Mouse (Mus musculus) embryonic facial prominence, embryonic 11.5 days (tissue): ENCODE data around the gene Unc5c. TPM values are rescaled to one million over a fixed set of nuclear protein-coding genes. Genes with fewer than 3 reads are reported as not detected.
A peak's percentile ranks its signal among the peaks of the same experiment; 100 is the strongest.

Experiments
- ATAC-seq: fragments of 200-750 bp; cut with Nextera tagmentation; replicated peaks from 2 replicates; pipeline ENCODE4 v1.8.0; 2017; ENCODE audit warnings: low read depth; ENCODE audit not compliant: insufficient number of reproducible peaks, low FRiP score, low TSS enrichment
- DNase-seq: peaks from one replicate; pipeline ENCODE4 v3.0.0-alpha.2; 2015; ENCODE audit warnings: low spot score
- H3K27ac ChIP-seq: fragments of 300-500 bp; sonication (generic); replicated peaks from 2 replicates; pipeline ENCODE4 v1.5.1; 2014; ENCODE audit warnings: mild to moderate bottlenecking, low read depth, low read length, control low read depth
- H3K27me3 ChIP-seq: fragments of 300-500 bp; sonication (generic); 2 replicates; pipeline ENCODE4 v1.6.1; 2014; ENCODE audit warnings: mild to moderate bottlenecking, low read length, moderate library complexity, mixed read lengths; ENCODE audit not compliant: control insufficient read depth, insufficient read depth
- H3K36me3 ChIP-seq: fragments of 300-500 bp; sonication (generic); replicated peaks from 2 replicates; pipeline ENCODE4 v1.6.1; 2014; ENCODE audit warnings: low read depth, mild to moderate bottlenecking, low read length, moderate library complexity, mixed read lengths; ENCODE audit not compliant: control insufficient read depth, insufficient read depth
- H3K4me1 ChIP-seq: fragments of 300-500 bp; sonication (generic); 2 replicates; pipeline ENCODE4 v1.6.1; 2014; ENCODE audit warnings: low read length, mixed read lengths; ENCODE audit not compliant: control insufficient read depth, insufficient read depth
- H3K4me2 ChIP-seq: fragments of 300-500 bp; sonication (generic); 2 replicates; pipeline ENCODE4 v1.6.1; 2014; ENCODE audit warnings: low read depth, mild to moderate bottlenecking, control low read depth, low read length, moderate library complexity
- H3K4me3 ChIP-seq: fragments of 300-500 bp; sonication (generic); 2 replicates; pipeline ENCODE4 v1.5.1; 2014; ENCODE audit warnings: low read depth, low read length, control low read depth
- H3K9ac ChIP-seq: fragments of 300-500 bp; sonication (generic); replicated peaks from 2 replicates; pipeline ENCODE4 v1.6.1; 2014; ENCODE audit warnings: mild to moderate bottlenecking, control low read depth, low read length
- H3K9me3 ChIP-seq: fragments of 300-500 bp; sonication (generic); replicated peaks from 2 replicates; pipeline ENCODE4 v1.6.1; 2016; ENCODE audit warnings: mild to moderate bottlenecking, low read length, inconsistent platforms, mixed read lengths; ENCODE audit not compliant: control insufficient read depth
- WGBS: fragments of 180-500 bp; shearing (Covaris S2); extraction: QIAGEN DNeasy Blood & Tissue Kit; methylation state at CpG from one replicate; pipeline ENCODE4 v1.1.7; 2014; 5-methylcytosine and 5-hydroxymethylcytosine counted together
- polyA plus RNA-seq: library from polyadenylated mRNA; unstranded; fragments of >200 nt; fragmentation: Nextera tagmentation; extraction: Ambion mirVana; gene quantifications from 2 replicates; pipeline ENCODE4 v1.2.1, GENCODE M21; 2014

Gene Unc5c
- 10.0 and 10.2 TPM in 2 replicates for polyA plus RNA-seq

GRCm38 (mm10) chr3:141465104-141465705 lies at the start of gene Unc5c:
Gene Unc5c, plus strand, starts transcription at chr3:141465216.
- Histone ChIP-seq H3K9me3 (no peaks in the 10 kb centered on the region), H3K4me3 (peak within 1 kb of the TSS; percentile 74), H3K27ac (peak within 1 kb of the TSS; percentile 74), H3K4me1 (no peaks in the 10 kb centered on the region; the same call in 1 of the 2 replicates), H3K4me2 (peak within 1 kb of the TSS; percentile 96), H3K36me3 (no peaks in the 10 kb centered on the region), H3K9ac (peak within 1 kb of the TSS; percentile 77), H3K27me3 (peaks cover 2% of the 10 kb centered on the region; the same call in 1 of the 2 replicates)
- under 1% methylated on average over 60 of the region's 61 CpGs for WGBS
- DNase-seq: peak; percentile 78
- peak; percentile 86 for ATAC-seq

GRCm38 (mm10) chr3:141457475-141457874 lies 7.5 kb upstream of the Unc5c start:
- Histone ChIP-seq H3K27ac (no peak overlapping the region), H3K9me3 (no peaks in the 10 kb centered on the region), H3K4me2 (no peak overlapping the region), H3K27me3 (no peaks in the 10 kb centered on the region), H3K4me3 (no peak overlapping the region), H3K4me1 (no peaks in the 10 kb centered on the region; the same call in 1 of the 2 replicates), H3K9ac (no peak overlapping the region), H3K36me3 (no peaks in the 10 kb centered on the region)
- ATAC-seq (no peak), DNase-seq (peak; percentile 5)
- WGBS: 92% methylated on average over 2 of the region's 2 CpGs

GRCm38 (mm10) chr3:141462482-141462881 lies 2.5 kb upstream of the Unc5c start:
- Histone ChIP-seq H3K9me3 (no peaks in the 10 kb centered on the region), H3K4me1 (no peaks in the 10 kb centered on the region; the same call in 1 of the 2 replicates), H3K27ac (no peak overlapping the region), H3K9ac (no peak overlapping the region), H3K4me2 (no peak overlapping the region), H3K27me3 (peaks cover 2% of the 10 kb centered on the region; the same call in 1 of the 2 replicates), H3K4me3 (no peak overlapping the region), H3K36me3 (no peaks in the 10 kb centered on the region)
- DNase-seq: no peak
- WGBS: 59% methylated on average over 7 of the region's 7 CpGs
- no peak for ATAC-seq

DNA sequence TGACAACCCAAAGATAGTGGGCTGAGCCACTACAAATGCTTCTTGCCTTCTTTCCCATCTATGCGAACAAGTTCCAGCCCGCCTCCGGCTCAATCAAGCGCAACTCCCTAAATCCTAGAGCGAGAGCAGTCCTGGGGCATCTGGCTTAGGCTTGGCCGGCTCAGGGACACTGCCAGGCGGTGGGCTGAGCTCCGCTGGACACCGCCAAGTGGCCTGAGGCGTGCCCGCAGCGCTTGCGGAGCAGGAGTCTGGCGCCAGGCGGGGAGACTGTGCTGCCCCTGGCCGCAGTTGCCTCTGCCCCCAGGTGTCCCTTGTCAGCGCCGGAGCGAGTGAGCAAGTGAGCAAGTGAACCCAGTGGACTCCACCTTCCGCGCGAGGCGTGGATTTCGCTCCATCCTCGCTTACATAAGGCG lies 319 bp upstream of the Unc5c start:
- peak; percentile 76 for ATAC-seq
- Histone ChIP-seq H3K9me3 (no peaks in the 10 kb centered on the region), H3K27me3 (peaks cover 2% of the 10 kb centered on the region; the same call in 1 of the 2 replicates), H3K4me1 (no peaks in the 10 kb centered on the region; the same call in 1 of the 2 replicates), H3K9ac (peak overlapping the region; percentile 77), H3K36me3 (no peaks in the 10 kb centered on the region), H3K4me2 (peak overlapping the region; percentile 96), H3K27ac (peak overlapping the region; percentile 74), H3K4me3 (peak overlapping the region; percentile 74)
- DNase-seq: peak; percentile 73
- WGBS: under 1% methylated on average over 26 of the region's 26 CpGs

DNA sequence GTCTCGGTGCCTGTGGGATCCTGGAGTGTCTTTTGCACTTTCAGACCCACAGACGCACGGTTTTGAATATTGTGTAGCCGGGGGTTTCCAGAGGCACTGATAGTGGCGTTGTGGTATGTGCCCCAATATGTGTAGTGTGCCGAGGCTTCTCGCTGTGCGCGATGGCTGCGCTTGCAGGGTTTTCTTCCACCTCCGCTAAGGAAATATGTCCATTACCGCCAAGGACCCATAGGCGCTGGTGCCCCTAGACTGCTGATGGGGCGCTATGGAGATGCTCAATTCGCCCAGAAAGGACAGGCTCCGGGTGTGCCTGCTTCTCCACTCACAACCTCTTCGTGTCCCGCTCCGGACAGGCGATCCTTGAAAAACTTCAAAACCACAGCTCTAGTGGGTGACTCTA lies 1.0 kb downstream of the Unc5c start:
- ATAC-seq (no peak), DNase-seq (peak; percentile 48)
- Histone ChIP-seq H3K9me3 (no peaks in the 10 kb centered on the region), H3K4me2 (peak overlapping the region; percentile 96), H3K27ac (peak overlapping the region; percentile 74; the same call in 1 of the 2 replicates), H3K27me3 (peaks cover 2% of the 10 kb centered on the region; the same call in 1 of the 2 replicates), H3K4me3 (peak overlapping the region; percentile 74), H3K9ac (peak overlapping the region; percentile 77), H3K36me3 (no peaks in the 10 kb centered on the region), H3K4me1 (no peaks in the 10 kb centered on the region; the same call in 1 of the 2 replicates)
- WGBS: under 1% methylated on average over 20 of the region's 20 CpGs

- no peak overlapping the region for H3K27ac ChIP-seq
- no peaks in the 10 kb centered on the region for H3K36me3 ChIP-seq
- peak overlapping the region; percentile 40 for H3K9ac ChIP-seq
- H3K9me3 ChIP-seq: no peaks in the 10 kb centered on the region
- WGBS: 12% methylated on average over 3 of the region's 3 CpGs
- H3K4me2 ChIP-seq: peak overlapping the region; percentile 96
- ATAC-seq (no peak), DNase-seq (peak; percentile 20)
- no peaks in the 10 kb centered on the region; the same call in 1 of the 2 replicates for H3K4me1 ChIP-seq
- H3K27me3 ChIP-seq: peaks cover 2% of the 10 kb centered on the region; the same call in 1 of the 2 replicates
- H3K4me3 ChIP-seq: peak overlapping the region; percentile 74
These were observed 1.8 kb downstream of the Unc5c start for GRCm38 (mm10) chr3:141466727-141467335.

GRCm38 (mm10) chr3:141469338-141469737 lies 4.3 kb downstream of the Unc5c start:
- Histone ChIP-seq H3K9ac (no peak overlapping the region), H3K36me3 (no peaks in the 10 kb centered on the region), H3K9me3 (no peaks in the 10 kb centered on the region), H3K4me1 (no peaks in the 10 kb centered on the region), H3K4me2 (no peak overlapping the region), H3K27ac (no peak overlapping the region), H3K27me3 (no peaks in the 10 kb centered on the region), H3K4me3 (no peak overlapping the region)
- 65% methylated on average over 2 of the region's 2 CpGs for WGBS
- no peak for ATAC-seq
- DNase-seq: peak; percentile 49

- Histone ChIP-seq H3K9me3 (no peaks in the 10 kb centered on the region), H3K27me3 (no peaks in the 10 kb centered on the region), H3K36me3 (no peaks in the 10 kb centered on the region), H3K9ac (no peak overlapping the region), H3K27ac (no peak overlapping the region), H3K4me2 (no peak overlapping the region), H3K4me1 (no peaks in the 10 kb centered on the region), H3K4me3 (no peak overlapping the region)
- 65% methylated on average over 5 of the region's 5 CpGs for WGBS
- DNase-seq: no peak
- ATAC-seq: no peak
These were observed 8.2 kb downstream of the Unc5c start for GRCm38 (mm10) chr3:141473205-141473604.
